Mouse (Mus musculus): ENCODE results near the gene Samd15. TPM values are rescaled to one million over a fixed set of nuclear protein-coding genes. Genes with fewer than 3 reads are reported as not detected.
A peak's percentile ranks its signal among the peaks of the same experiment; 100 is the strongest.
"Not testable (repeated sequence)": the region's sequence is repeated elsewhere in the genome, so short reads cannot be mapped to it uniquely, and the experiment has no call there.

The Samd15 gene
- 1.1 and 1.9 TPM in 2 replicates for polyA plus RNA-seq (2016; fragmentation: Nextera tagmentation; extraction: Ambion mirVana)

DNA sequence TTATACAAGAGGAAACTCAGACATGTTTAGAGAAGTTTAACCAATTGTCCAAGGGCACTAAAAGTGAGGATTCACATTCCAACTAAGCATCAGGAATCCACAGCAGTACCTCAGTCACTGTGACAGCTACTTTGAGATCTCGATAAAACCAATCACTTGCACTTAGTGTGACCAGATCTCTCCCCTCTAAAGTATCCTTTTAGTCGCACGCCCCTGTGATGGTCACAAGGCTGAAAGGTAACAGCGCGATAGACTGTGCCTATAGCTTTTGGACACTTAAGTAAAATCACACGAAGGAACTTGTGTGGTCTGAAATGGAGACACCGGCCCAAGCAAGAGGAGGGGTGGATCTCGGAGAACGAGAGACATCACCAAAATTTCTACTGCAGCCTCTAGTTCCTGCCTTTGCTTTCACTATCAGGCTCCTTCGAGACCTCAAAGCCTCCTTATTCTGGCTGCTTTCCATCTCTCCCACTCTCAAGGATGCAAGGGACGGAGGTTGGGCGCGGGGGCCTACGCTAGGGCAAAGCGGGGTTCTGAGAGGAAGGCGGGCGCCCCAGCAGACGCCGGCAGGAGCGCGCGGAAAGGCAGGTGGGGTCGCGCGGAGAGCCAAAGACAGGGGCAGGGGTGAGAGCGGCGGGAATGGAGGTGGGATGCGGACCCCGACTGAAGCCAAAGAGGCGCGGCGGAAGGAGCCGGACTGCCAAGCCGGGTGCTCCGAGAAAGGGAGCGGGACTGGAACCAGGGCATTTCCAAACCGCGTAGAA is at the start of gene Samd15:
Gene Samd15 (plus strand): TSS at position 518 of the 767 bp plus-strand sequence.
- Histone ChIP-seq H3K36me3 (no peaks in the 10 kb centered on the region), H3K9me3 (no peaks in the 10 kb centered on the region), H3K4me3 (peak within 1 kb of the TSS; percentile 89), H3K9ac (replicated peaks) (peak within 1 kb of the TSS; percentile 87), H3K27ac (replicated peaks) (peak within 1 kb of the TSS; percentile 92), H3K4me2 (replicated peaks) (peak within 1 kb of the TSS; percentile 89), H3K4me1 (peaks cover 6% of the 10 kb centered on the region), H3K27me3 (no peaks in the 10 kb centered on the region; the same call in 1 of the 2 replicates)
- no peak; the same call in 1 of the 2 replicates for ATAC-seq (ENCODE audit: low FRiP score, low read depth)
- WGBS: under 1% methylated on average over 38 of the region's 38 CpGs

DNA sequence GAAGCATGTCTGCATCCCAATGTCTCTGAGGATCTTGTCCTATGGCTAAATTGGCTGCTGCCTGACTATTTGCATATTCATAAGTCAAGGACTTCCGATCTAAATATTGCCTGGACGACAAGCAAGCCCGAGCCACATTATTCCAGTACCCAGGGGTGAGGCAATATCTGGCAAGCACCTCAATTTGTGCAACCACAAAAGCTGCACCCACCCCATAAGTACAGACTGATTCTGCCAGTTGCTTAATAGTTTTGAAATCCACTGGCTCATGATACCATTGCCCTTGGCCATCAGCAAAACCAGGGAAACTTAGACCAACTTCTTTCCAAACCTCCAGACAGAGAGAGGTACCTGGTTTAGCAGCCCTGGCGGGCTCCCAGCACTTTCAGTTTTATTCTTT is 45.1 kb upstream of the Samd15 start:
- not testable (repeated sequence) for ATAC-seq (ENCODE audit: low FRiP score, low read depth); H3K9ac ChIP-seq (replicated peaks); H3K4me3 ChIP-seq; H3K27me3 ChIP-seq; H3K4me1 ChIP-seq; H3K4me2 ChIP-seq (replicated peaks); H3K9me3 ChIP-seq; H3K27ac ChIP-seq (replicated peaks)
- H3K36me3 ChIP-seq: peaks cover 15% of the 10 kb centered on the region; the same call in 1 of the 2 replicates
- WGBS: 86% methylated on average over 4 of the region's 4 CpGs

DNA sequence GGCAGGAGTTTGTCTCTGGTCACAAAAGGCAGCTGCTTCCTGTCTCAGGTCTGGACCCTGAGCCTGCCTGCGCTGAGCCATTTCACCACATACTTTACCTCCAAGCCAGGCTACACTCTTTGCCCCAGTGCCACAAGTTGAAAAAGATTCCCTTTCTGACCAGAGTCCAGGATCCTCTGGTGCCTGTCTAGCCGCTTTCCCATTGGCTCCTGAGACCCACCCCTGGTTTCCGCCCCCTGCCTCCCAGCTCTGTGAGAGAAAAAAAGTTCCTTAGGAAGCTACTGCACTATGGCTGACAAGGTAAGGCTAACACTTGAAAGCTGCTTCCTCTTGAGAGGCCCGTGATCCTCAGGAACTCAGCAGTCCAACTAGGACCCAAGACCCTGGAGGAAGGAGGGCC is 42.2 kb upstream of the Samd15 start:
- 57% methylated on average over 4 of the region's 4 CpGs for WGBS
- Histone ChIP-seq H3K4me1 (no peaks in the 10 kb centered on the region), H3K4me2 (replicated peaks) (no peak overlapping the region), H3K9ac (replicated peaks) (no peak overlapping the region), H3K9me3 (0 out of 2 replicates have a peak, but pooled peaks cover 2% of the 10 kb centered on the region), H3K4me3 (no peak overlapping the region), H3K36me3 (0 out of 2 replicates have a peak, but pooled peaks cover 10% of the 10 kb centered on the region), H3K27me3 (no peaks in the 10 kb centered on the region), H3K27ac (replicated peaks) (no peak overlapping the region)
- ATAC-seq (ENCODE audit: low FRiP score, low read depth): no peak

DNA sequence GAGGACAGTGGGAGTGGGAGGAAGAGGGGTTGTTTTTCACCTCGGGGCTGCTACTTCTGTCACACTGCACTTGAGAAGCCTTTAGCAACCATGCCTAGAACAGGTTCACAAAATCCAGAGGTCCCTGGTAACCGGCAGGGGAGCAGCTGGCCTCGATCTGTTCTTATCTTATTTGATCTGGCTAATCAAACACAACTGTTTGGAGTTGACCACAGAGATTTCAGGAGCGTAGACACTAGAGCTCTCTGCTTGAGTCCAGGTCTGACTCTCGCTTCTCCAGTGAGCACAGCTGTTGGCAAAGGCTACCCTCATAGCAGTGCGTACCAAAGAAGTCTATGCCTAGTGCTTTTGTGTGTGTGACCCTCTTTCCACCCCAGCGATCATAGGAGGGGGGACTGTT is 41.4 kb upstream of the Samd15 start:
- Histone ChIP-seq H3K9ac (replicated peaks) (no peak overlapping the region), H3K4me1 (no peaks in the 10 kb centered on the region), H3K9me3 (0 out of 2 replicates have a peak, but pooled peaks cover 2% of the 10 kb centered on the region), H3K4me2 (replicated peaks) (no peak overlapping the region), H3K27me3 (no peaks in the 10 kb centered on the region), H3K4me3 (no peak overlapping the region), H3K36me3 (0 out of 2 replicates have a peak, but pooled peaks cover 10% of the 10 kb centered on the region), H3K27ac (replicated peaks) (no peak overlapping the region)
- ATAC-seq (ENCODE audit: low FRiP score, low read depth): no peak
- 66% methylated on average over 7 of the region's 7 CpGs for WGBS

DNA sequence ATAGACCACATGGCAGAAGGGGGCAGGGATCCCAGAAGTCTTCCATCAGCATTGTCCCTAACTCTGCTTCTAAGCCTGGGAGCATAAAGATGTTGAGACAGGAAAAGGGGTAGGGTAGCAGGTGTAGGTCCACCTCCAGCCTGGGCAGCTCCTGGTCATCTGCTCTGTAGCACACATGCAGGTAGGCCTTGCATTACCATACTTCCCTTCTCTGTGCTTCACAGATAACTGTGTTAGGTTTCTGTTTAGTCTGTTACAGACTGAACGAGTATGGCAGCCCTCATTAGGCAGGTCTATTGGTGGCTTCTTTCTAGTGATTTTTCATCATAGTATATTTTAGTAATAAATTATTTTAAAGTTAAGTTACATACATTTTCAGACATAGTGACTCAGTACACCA is 39.2 kb upstream of the Samd15 start:
- no peaks in the 10 kb centered on the region for H3K4me1 ChIP-seq

DNA sequence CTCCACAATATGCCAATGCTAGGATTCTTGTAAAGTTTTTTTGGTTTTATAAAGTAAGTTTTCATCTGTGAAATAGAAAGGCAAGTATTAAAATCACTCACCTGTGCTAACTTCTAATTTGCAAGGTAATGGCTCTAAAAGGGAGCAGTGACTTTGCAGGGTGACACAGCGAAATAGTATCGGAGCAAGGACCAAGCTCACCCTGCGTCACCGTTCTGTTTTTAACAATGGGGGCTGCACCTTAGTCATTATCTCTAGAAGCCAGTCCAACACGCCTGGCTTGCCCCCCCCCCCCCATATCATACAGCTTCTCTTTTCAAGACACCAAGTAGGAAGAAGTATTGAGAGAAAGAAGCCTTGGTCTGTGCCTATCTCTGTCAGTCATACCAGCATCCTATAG is 38.7 kb upstream of the Samd15 start:
- no peaks in the 10 kb centered on the region for H3K9me3 ChIP-seq
- H3K4me3 ChIP-seq: no peak overlapping the region
- no peaks in the 10 kb centered on the region for H3K4me1 ChIP-seq
- no peak for ATAC-seq (ENCODE audit: low FRiP score, low read depth)
- no peak overlapping the region for H3K4me2 ChIP-seq (replicated peaks)
- no peak overlapping the region for H3K9ac ChIP-seq (replicated peaks)
- H3K36me3 ChIP-seq: 0 out of 2 replicates have a peak, but pooled peaks cover 2% of the 10 kb centered on the region
- H3K27me3 ChIP-seq: no peaks in the 10 kb centered on the region
- WGBS: 93% methylated on average over 5 of the region's 5 CpGs
- H3K27ac ChIP-seq (replicated peaks): no peak overlapping the region

More for the DNA sequence above, 39.2 kb upstream of the Samd15 start:
- 82% methylated on average over 1 of the region's 1 CpGs for WGBS
- Histone ChIP-seq H3K9ac (replicated peaks) (no peak overlapping the region), H3K9me3 (no peaks in the 10 kb centered on the region), H3K4me3 (no peak overlapping the region), H3K4me2 (replicated peaks) (no peak overlapping the region), H3K36me3 (0 out of 2 replicates have a peak, but pooled peaks cover 7% of the 10 kb centered on the region), H3K27ac (replicated peaks) (no peak overlapping the region), H3K27me3 (no peaks in the 10 kb centered on the region)
- no peak for ATAC-seq (ENCODE audit: low FRiP score, low read depth)

DNA sequence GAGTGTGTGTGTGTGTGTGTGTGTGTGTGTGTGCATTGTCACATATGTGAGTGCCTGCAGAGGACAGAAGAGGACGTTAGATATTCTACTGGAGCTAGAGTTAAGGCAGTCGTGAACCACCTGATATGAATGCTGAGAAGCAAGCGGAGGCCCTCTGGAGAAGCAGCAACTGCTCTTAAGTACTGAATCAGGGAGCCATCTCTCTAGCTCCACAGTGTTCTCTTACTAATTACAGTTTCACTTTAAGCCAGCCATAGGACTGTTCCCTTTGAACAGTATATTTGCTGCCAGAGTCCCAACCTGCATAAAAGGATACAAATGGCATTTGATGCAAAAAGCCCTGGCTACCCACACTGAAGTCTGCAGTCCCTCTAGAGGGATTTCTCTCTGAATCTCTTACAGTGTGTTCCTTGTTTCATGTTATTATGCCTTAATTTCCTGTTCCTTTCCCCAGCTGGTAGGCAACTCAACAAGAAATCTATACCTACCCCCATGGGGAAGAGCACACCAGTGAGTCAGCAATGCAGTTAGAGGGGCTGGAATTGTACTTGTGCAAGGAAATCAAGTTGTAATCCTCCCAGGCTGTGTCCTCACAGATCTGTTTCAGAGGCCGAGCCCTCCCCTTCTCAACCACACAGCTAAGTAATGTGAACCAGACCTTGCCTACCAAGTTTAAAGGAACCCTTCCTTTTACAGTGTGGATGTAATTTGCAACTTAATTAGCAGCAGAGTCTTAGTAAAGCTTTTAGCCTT is 24.2 kb upstream of the Samd15 start:
- ATAC-seq (ENCODE audit: low FRiP score, low read depth): no peak
- H3K9me3 ChIP-seq: no peaks in the 10 kb centered on the region
- H3K27me3 ChIP-seq: no peaks in the 10 kb centered on the region
- peaks cover 40% of the 10 kb centered on the region for H3K36me3 ChIP-seq
- 87% methylated on average over 4 of the region's 4 CpGs for WGBS
- H3K9ac ChIP-seq (replicated peaks): no peak overlapping the region
- no peak overlapping the region for H3K4me3 ChIP-seq
- H3K4me1 ChIP-seq: no peaks in the 10 kb centered on the region
- 0 out of 2 replicates have a peak overlapping the region, but pooled peaks have one; percentile 8 for H3K27ac ChIP-seq (replicated peaks)
- H3K4me2 ChIP-seq (replicated peaks): no peak overlapping the region

DNA sequence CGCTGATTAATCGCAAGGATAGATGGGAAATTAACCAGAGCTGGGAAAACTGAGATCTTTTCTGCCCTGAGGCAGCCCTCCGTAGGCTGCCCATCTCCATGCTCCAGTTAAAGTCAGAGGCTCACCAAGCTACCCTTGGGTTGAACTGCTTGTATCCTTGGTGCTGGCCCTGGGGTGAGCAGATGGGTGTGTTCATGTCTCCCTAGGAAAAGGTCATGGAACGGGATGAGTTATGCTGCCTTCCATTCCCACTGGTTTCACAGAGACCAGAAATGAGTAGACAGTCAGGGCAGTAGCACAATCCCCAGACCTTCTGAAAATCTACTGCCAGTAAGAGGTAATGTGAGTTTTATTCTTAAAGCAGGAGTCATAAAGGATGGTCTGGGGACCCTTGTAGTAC is 21.9 kb upstream of the Samd15 start:
- peaks cover 29% of the 10 kb centered on the region for H3K36me3 ChIP-seq
- 93% methylated on average over 4 of the region's 4 CpGs for WGBS
- H3K4me1 ChIP-seq: no peaks in the 10 kb centered on the region
- H3K9ac ChIP-seq (replicated peaks): no peak overlapping the region
- H3K27ac ChIP-seq (replicated peaks): no peak overlapping the region
- H3K4me3 ChIP-seq: no peak overlapping the region
- no peaks in the 10 kb centered on the region for H3K27me3 ChIP-seq
- no peak overlapping the region for H3K4me2 ChIP-seq (replicated peaks)
- no peak for ATAC-seq (ENCODE audit: low FRiP score, low read depth)
- H3K9me3 ChIP-seq: no peaks in the 10 kb centered on the region

DNA sequence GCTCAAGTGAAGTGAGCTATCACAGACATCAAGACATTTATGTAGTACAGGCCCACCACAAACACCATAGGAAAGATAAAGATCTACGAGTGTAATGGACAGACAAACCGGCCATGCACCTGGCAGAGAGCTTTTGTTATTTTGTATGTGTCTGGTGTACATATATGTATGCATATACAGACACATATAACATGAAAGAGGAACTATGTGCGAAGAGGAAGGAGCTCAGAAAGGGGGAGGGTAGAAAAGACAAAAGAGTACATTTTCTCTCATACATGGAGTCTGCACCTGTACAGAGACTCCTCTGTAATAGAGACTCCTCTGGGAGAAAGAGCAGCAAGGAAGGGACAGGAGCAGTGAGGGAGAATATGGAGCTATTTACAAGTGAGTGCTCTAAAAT is 6.5 kb upstream of the Samd15 start:
- WGBS: 89% methylated on average over 3 of the region's 3 CpGs

DNA sequence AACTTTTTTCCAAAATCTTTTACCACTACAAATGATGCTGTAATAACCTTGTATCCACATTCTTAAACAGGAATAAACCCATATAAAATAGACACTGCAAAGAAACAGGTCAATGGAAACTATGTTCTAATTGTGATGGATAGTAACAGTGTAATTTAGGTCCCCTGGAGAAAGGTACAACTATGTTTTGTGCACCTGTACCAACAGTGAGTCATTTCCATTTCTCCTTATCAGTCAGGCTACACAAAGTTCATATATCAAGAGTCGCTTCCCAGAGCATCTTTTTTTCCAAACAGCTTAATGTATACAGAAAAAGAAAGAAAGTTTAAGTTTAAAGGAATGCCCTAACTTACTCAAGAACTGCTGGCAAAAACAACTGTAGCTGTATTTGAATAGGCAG is 4.5 kb upstream of the Samd15 start:
- no peaks in the 10 kb centered on the region for H3K27me3 ChIP-seq
- no peak for ATAC-seq (ENCODE audit: low FRiP score, low read depth)
- no peak overlapping the region for H3K9ac ChIP-seq (replicated peaks)

More for the DNA sequence above, 6.5 kb upstream of the Samd15 start:
- 0 out of 2 replicates have a peak, but pooled peaks cover 3% of the 10 kb centered on the region for H3K4me1 ChIP-seq
- no peak overlapping the region for H3K27ac ChIP-seq (replicated peaks)
- H3K36me3 ChIP-seq: no peaks in the 10 kb centered on the region
- no peak overlapping the region for H3K9ac ChIP-seq (replicated peaks)
- no peaks in the 10 kb centered on the region for H3K9me3 ChIP-seq
- H3K4me3 ChIP-seq: no peak overlapping the region
- no peaks in the 10 kb centered on the region for H3K27me3 ChIP-seq
- no peak overlapping the region for H3K4me2 ChIP-seq (replicated peaks)
- ATAC-seq (ENCODE audit: low FRiP score, low read depth): no peak

DNA sequence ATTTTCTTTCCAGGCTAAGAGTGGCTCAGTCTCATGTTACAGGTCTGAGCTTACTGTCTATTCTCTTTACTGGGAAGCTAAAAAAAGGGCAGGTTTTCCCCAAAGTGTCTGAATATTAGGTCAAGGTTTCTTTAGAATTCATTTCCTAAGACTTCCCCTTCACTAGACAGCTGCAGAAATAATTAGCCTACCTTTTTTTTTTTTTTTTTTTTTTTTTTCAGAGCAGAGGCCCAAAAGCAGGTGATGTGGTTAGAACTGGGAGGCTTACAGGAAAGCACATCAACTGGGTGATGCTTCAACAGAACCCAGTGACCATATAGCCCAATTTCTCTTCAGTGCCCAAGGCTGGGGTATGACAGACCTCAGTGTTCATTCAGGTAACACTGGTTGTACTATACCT is 3.2 kb upstream of the Samd15 start:
- no peak for ATAC-seq (ENCODE audit: low FRiP score, low read depth)

More for the DNA sequence above, 4.5 kb upstream of the Samd15 start:
- no peak overlapping the region for H3K4me2 ChIP-seq (replicated peaks)
- no peak overlapping the region for H3K27ac ChIP-seq (replicated peaks)
- H3K4me3 ChIP-seq: no peak overlapping the region
- WGBS: 87% methylated on average over 1 of the region's 1 CpGs
- peaks cover 10% of the 10 kb centered on the region for H3K4me1 ChIP-seq
- H3K9me3 ChIP-seq: no peaks in the 10 kb centered on the region
- H3K36me3 ChIP-seq: no peaks in the 10 kb centered on the region

DNA sequence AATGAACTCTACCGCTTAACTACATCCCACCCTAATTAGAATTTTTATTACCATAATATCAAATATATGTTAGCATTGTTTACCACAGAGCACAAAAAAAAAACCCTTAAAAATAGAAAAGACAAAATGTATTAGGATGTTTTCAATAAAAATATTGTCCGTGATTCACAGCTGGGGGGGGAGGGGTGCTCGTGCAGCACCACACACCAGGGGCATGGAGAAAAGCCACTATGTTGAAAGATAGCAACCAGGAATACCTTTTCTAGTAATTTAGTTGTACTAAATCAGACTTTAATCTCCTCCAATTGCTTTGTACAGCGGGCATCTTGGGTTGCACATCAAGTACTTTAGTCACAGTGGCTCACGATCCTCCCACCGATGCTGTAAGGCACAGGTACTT is 731 bp upstream of the Samd15 start:
- no peak for ATAC-seq (ENCODE audit: low FRiP score, low read depth)
- no peak overlapping the region for H3K27ac ChIP-seq (replicated peaks)
- 57% methylated on average over 6 of the region's 6 CpGs for WGBS
- peak overlapping the region; percentile 87 for H3K9ac ChIP-seq (replicated peaks)
- no peaks in the 10 kb centered on the region for H3K36me3 ChIP-seq
- peak overlapping the region; percentile 89 for H3K4me3 ChIP-seq
- peaks cover 6% of the 10 kb centered on the region for H3K4me1 ChIP-seq
- H3K4me2 ChIP-seq (replicated peaks): peak overlapping the region; percentile 89
- no peaks in the 10 kb centered on the region for H3K9me3 ChIP-seq
- no peaks in the 10 kb centered on the region; the same call in 1 of the 2 replicates for H3K27me3 ChIP-seq

More for the DNA sequence above, 3.2 kb upstream of the Samd15 start:
- no peak overlapping the region for H3K9ac ChIP-seq (replicated peaks)
- H3K4me3 ChIP-seq: no peak overlapping the region
- no peak overlapping the region for H3K27ac ChIP-seq (replicated peaks)
- H3K4me2 ChIP-seq (replicated peaks): no peak overlapping the region
- no peaks in the 10 kb centered on the region for H3K9me3 ChIP-seq
- H3K27me3 ChIP-seq: no peaks in the 10 kb centered on the region
- no peaks in the 10 kb centered on the region for H3K36me3 ChIP-seq
- peaks cover 10% of the 10 kb centered on the region for H3K4me1 ChIP-seq

Measured in midbrain, embryonic 12.5 days (tissue).